Mouse (Mus musculus): Measurements from ENCODE around the gene Pramel3.
"Not testable (repeated sequence)": the region's sequence is repeated elsewhere in the genome, so short reads cannot be mapped to it uniquely, and the experiment has no call there.

The Pramel3 gene

GRCm38 (mm10) chrX:135302007-135302406 lies at the start of gene Pramel3:
TSS of gene Pramel3 (plus strand) at chrX:135302307.
- not testable (repeated sequence) for DNase-seq

GRCm38 (mm10) chrX:135360685-135361084 lies 58.6 kb downstream of the Pramel3 start:
- DNase-seq = not testable (repeated sequence)

GRCm38 (mm10) chrX:135361943-135362342 lies 59.8 kb downstream of the Pramel3 start:
- DNase-seq = not testable (repeated sequence)

Data from cerebellum, postnatal 14 days (tissue).